In the genomic region with DNA sequence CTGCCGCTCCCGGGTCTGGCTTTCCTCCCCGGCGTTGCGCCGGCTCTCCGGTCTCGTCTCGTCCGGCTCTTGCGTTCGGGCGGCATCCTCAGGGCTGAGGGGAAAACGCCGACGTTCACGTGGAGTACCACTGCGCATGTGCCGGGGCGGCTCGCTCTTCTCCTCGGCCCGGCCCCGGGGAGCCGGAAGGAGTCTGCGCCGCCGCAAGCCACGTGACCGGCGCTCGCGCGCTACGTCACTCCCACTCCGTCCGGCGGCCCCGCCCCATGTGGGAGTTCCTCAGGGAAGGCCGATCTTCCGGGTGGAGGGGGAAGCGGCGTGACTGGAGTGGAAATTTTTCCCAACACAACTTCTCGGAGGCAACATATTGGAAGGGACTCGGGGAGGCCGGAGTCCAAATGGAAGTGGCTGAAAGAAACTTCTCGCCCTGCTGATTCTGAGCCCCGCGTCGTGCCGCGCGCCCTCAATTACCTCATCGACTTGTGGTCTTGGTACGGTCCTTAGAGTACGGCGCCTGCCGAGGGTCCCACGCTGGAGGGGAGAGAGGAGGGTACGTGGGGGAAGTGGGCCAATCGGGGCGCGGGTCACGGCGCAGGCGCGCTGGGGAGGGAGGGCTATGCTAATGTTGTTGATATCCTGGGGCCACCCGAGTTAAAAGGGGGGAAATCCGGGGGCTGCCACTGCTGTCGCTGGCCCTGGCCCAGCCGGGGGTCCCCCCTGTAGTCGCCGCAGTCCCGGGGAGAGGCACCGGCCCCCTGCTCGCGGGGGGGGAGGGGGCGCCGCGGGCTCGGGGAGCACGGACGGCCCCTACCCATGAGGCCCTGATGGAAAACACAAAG, we compare ENCODE assay signal across 8 mouse cellular contexts. TPM values are rescaled to one million over a fixed set of nuclear protein-coding genes. Genes with fewer than 3 reads are reported as not detected.
A peak's percentile ranks its signal among the peaks of the same experiment; 100 is the strongest.
DNase-seq lines count a peak whose midpoint lies in the region; ATAC-seq and TF ChIP-seq lines count a peak whose summit lies in the region.

TSS of gene Utp18 (minus strand) at position 195 of the 839 bp plus-strand sequence.
TSS of gene Mbtd1 (plus strand) at position 281 of the 839 bp plus-strand sequence.

- peak within 1 kb of the TSS; percentile 98 for H3K9ac ChIP-seq in embryonic facial prominence, embryonic 13.5 days
- H3K9ac ChIP-seq in limb, embryonic 14.5 days (ENCODE audit: low read depth, low read length, severe bottlenecking): peak within 1 kb of the TSS; percentile 95
- peak within 1 kb of the TSS; percentile 87 for H3K9ac ChIP-seq in midbrain, postnatal 0 days (replicated peaks; ENCODE audit: low read length, poor library complexity, severe bottlenecking)

- H3K9me3 ChIP-seq in embryonic facial prominence, embryonic 13.5 days: no peaks in the 10 kb centered on the region
- H3K9me3 ChIP-seq in limb, embryonic 14.5 days (ENCODE audit: control insufficient read depth, low read length): no peaks in the 10 kb centered on the region
- no peaks in the 10 kb centered on the region for H3K9me3 ChIP-seq in midbrain, postnatal 0 days (ENCODE audit: low read length)

- TF ChIP-seq POLR2A in limb, embryonic 14.5 days (IDR thresholded peaks at IDR 0.05; ENCODE audit: borderline replicate concordance, extremely low read depth, insufficient read depth, insufficient read length): peak; percentile 46; the same call in 1 of the 2 replicates

- H3K27me3 ChIP-seq in embryonic facial prominence, embryonic 13.5 days: no peaks in the 10 kb centered on the region
- H3K27me3 ChIP-seq in limb, embryonic 14.5 days (ENCODE audit: control insufficient read depth, insufficient read depth, low read length): no peaks in the 10 kb centered on the region
- H3K27me3 ChIP-seq in midbrain, postnatal 0 days (ENCODE audit: insufficient read depth, low read length): no peaks in the 10 kb centered on the region

- peak; percentile 97 for ATAC-seq in embryonic facial prominence, embryonic 13.5 days (ENCODE audit: insufficient number of reproducible peaks, insufficient read depth, low FRiP score, low TSS enrichment, low read depth)
- ATAC-seq in limb, embryonic 14.5 days (ENCODE audit: low FRiP score, low read depth): peak; percentile 97
- peak; percentile 98 for ATAC-seq in midbrain, postnatal 0 days (ENCODE audit: low FRiP score)

- peak within 1 kb of the TSS; percentile 97 for H3K27ac ChIP-seq in embryonic facial prominence, embryonic 13.5 days
- peak within 1 kb of the TSS; percentile 89 for H3K27ac ChIP-seq in limb, embryonic 14.5 days (replicated peaks; ENCODE audit: low read depth, low read length)
- H3K27ac ChIP-seq in midbrain, postnatal 0 days (ENCODE audit: low read depth, low read length): peak within 1 kb of the TSS; percentile 98

- H3K4me2 ChIP-seq in embryonic facial prominence, embryonic 13.5 days: peak within 1 kb of the TSS; percentile 76
- peak within 1 kb of the TSS; percentile 88 for H3K4me2 ChIP-seq in limb, embryonic 14.5 days (replicated peaks; ENCODE audit: low read depth, low read length, severe bottlenecking)
- peak within 1 kb of the TSS; percentile 96 for H3K4me2 ChIP-seq in midbrain, postnatal 0 days (ENCODE audit: low read depth, low read length, poor library complexity, severe bottlenecking)

- DNase-seq in 3134 (ENCODE audit: extremely low read depth, insufficient read length, low spot score): peak; percentile 98
- peak; percentile 100 for DNase-seq in adrenal gland, postnatal 36 days
- DNase-seq in heart, adult 8-10 months (ENCODE audit: low spot score): peak; percentile 98
- DNase-seq in kidney, adult 9 months: peak; percentile 98
- peak; percentile 97 for DNase-seq in limb, embryonic 14.5 days (ENCODE audit: low spot score)
- DNase-seq in midbrain, postnatal 0 days (ENCODE audit: low spot score): peak; percentile 98
- peak; percentile 96 to 98 for DNase-seq in spleen, postnatal 14 days (ENCODE audit: low spot score in 2 of 2)

- no peak for TF ChIP-seq CTCF in midbrain, postnatal 0 days (IDR thresholded peaks at IDR 0.05)

- peaks cover 6% of the 10 kb centered on the region for H3K36me3 ChIP-seq in embryonic facial prominence, embryonic 13.5 days
- peaks cover 18% of the 10 kb centered on the region for H3K36me3 ChIP-seq in limb, embryonic 14.5 days (ENCODE audit: control insufficient read depth, insufficient read depth, low read length)
- peaks cover 3% of the 10 kb centered on the region for H3K36me3 ChIP-seq in midbrain, postnatal 0 days (ENCODE audit: insufficient read depth, low read length)

- peak within 1 kb of the TSS; percentile 99 for H3K4me3 ChIP-seq in embryonic facial prominence, embryonic 13.5 days
- peak within 1 kb of the TSS; percentile 99 for H3K4me3 ChIP-seq in limb, embryonic 14.5 days (replicated peaks; ENCODE audit: low read length)
- peak within 1 kb of the TSS; percentile 99 for H3K4me3 ChIP-seq in midbrain, postnatal 0 days (ENCODE audit: low read depth, low read length)

- peaks cover 27% of the 10 kb centered on the region for H3K4me1 ChIP-seq in embryonic facial prominence, embryonic 13.5 days
- H3K4me1 ChIP-seq in limb, embryonic 14.5 days (ENCODE audit: control insufficient read depth, insufficient read depth, low read length): peaks cover 16% of the 10 kb centered on the region
- peaks cover 6% of the 10 kb centered on the region; the same call in 1 of the 2 replicates for H3K4me1 ChIP-seq in midbrain, postnatal 0 days (ENCODE audit: insufficient read depth, low read length)

- WGBS in embryonic facial prominence, embryonic 13.5 days: under 1% methylated on average over 71 of the region's 83 CpGs
- under 1% methylated on average over 58 of the region's 83 CpGs for WGBS in limb, embryonic 14.5 days
- under 1% methylated on average over 64 of the region's 83 CpGs for WGBS in midbrain, postnatal 0 days

RNA-seq across cellular contexts. Expression of gene Utp18, which starts in this region (rescaled TPM):
- 10 to 100 TPM; 24.3 to 25.5 TPM for total RNA-seq in adrenal gland, postnatal 36 days (2021)
- polyA plus RNA-seq in embryonic facial prominence, embryonic 13.5 days (2015; fragmentation: Nextera tagmentation; extraction: Ambion mirVana): 29.4 and 32.2 TPM in 2 replicates
- 1 to 10 TPM; 8.4 to 9.0 (median 8.8) TPM for total RNA-seq in heart, adult 8-10 months (2022)
- 16.2 and 20.5 TPM in 2 replicates for polyA plus RNA-seq in limb, embryonic 14.5 days (2012; rRNA removed)
- polyA plus RNA-seq in limb, embryonic 14.5 days (2014; fragmentation: Nextera tagmentation; extraction: Ambion mirVana): 29.7 and 30.7 TPM in 2 replicates
- total RNA-seq in midbrain, postnatal 0 days (2014; rRNA removed): 35.3 and 37.1 TPM in 2 replicates
- polyA plus RNA-seq in midbrain, postnatal 0 days (2015; fragmentation: Nextera tagmentation; extraction: Ambion mirVana): 22.3 and 25.9 TPM in 2 replicates

RNA-seq across cellular contexts. Expression of gene Mbtd1, which starts in this region (rescaled TPM):
- 10 to 100 TPM; 24.6 to 32.5 TPM for total RNA-seq in adrenal gland, postnatal 36 days (2021)
- 40.6 and 45.6 TPM in 2 replicates for polyA plus RNA-seq in embryonic facial prominence, embryonic 13.5 days (2015; fragmentation: Nextera tagmentation; extraction: Ambion mirVana)
- total RNA-seq in heart, adult 8-10 months (2022): 10 to 100 TPM; 10.5 to 14.3 (median 12.4) TPM
- polyA plus RNA-seq in limb, embryonic 14.5 days (2012; rRNA removed): 35.4 and 36.3 TPM in 2 replicates
- polyA plus RNA-seq in limb, embryonic 14.5 days (2014; fragmentation: Nextera tagmentation; extraction: Ambion mirVana): 23.8 and 27.3 TPM in 2 replicates
- total RNA-seq in midbrain, postnatal 0 days (2014; rRNA removed): 10.5 and 20.1 TPM in 2 replicates
- polyA plus RNA-seq in midbrain, postnatal 0 days (2015; fragmentation: Nextera tagmentation; extraction: Ambion mirVana): 8.0 and 11.6 TPM in 2 replicates

Comparison
In these comparisons a context has a peak if more than half of its experiments do, and no peak if none do; other contexts are left out.
1. Peak in every context shown above with its lines: DNase-seq, ATAC-seq, H3K4me3 ChIP-seq and H3K27ac ChIP-seq.